In the genomic region with DNA sequence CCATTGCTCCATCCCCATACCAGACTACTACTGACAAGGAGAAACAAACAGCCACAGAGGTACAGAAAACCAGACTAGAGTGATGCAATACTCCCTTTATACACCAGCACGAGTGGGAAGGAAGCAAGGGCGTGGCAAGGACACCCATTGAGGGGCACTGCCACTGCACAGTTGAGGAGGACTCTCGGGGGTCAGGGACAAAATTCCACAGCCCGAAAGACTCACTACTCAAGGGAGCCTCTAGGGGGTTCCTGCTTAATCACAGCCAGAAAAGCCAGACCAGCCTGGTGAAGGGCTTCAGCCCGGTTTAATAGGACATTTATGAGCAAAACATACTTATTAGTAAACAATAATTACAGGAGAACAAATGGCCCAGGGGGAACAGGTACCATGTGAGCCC, we compare ENCODE assay signal across 11 mouse cellular contexts.
DNase-seq lines count a peak whose midpoint lies in the region; ATAC-seq and TF ChIP-seq lines count a peak whose summit lies in the region.
"Had no signal": no experiment of that assay in that cellular context is flagged by ENCODE, and none has a peak within 500 bp of the region (broad histone marks: within the 10 kb centered on the region; RNA-seq: fewer than 3 reads in every experiment).

No protein-coding gene starts in this region.

- no peaks in the 10 kb centered on the region for H3K36me3 ChIP-seq in kidney, embryonic 16.5 days (ENCODE audit: insufficient read depth, low read length)
- H3K36me3 ChIP-seq in C2C12 (ENCODE audit: control insufficient read depth, insufficient read depth): no peaks in the 10 kb centered on the region
- no peaks in the 10 kb centered on the region for H3K36me3 ChIP-seq in limb, embryonic 12.5 days
- H3K36me3 ChIP-seq: heart, embryonic 13.5 days; hindbrain, embryonic 15.5 days; lung, embryonic 15.5 days had no signal

- no peak overlapping the region for H3K27ac ChIP-seq in kidney, embryonic 16.5 days (ENCODE audit: low read length)
- 0 out of 2 replicates have a peak overlapping the region, but pooled peaks have one; percentile 17 for H3K27ac ChIP-seq in limb, embryonic 12.5 days
- H3K27ac ChIP-seq: heart, embryonic 13.5 days; hindbrain, embryonic 15.5 days; lung, embryonic 15.5 days had no signal

- no peak for ATAC-seq in kidney, embryonic 16.5 days (ENCODE audit: low FRiP score, low TSS enrichment)
- peak; percentile 35; the same call in 1 of the 2 replicates for ATAC-seq in limb, embryonic 12.5 days (ENCODE audit: insufficient number of reproducible peaks, insufficient read depth, low FRiP score, low TSS enrichment, low read depth)
- ATAC-seq in CD4-positive, CD25-positive, alpha-beta regulatory T cell, adult 4 months: no peak

- 32% methylated on average over 5 of the region's 5 CpGs for WGBS in kidney, embryonic 16.5 days
- whole genome bisulfite sequencing in limb, embryonic 12.5 days: 8% methylated on average over 5 of the region's 5 CpGs

- H3K9ac ChIP-seq in kidney, embryonic 16.5 days (replicated peaks; ENCODE audit: low read length): no peak overlapping the region
- H3K9ac ChIP-seq in limb, embryonic 12.5 days (replicated peaks): no peak overlapping the region
- H3K9ac ChIP-seq: heart, embryonic 13.5 days; hindbrain, embryonic 15.5 days; lung, embryonic 15.5 days had no signal

- peak; percentile 7 for DNase-seq in kidney, postnatal 14 days
- DNase-seq in 3T3-L1 (ENCODE audit: low read depth, low spot score): peak; percentile 59
- DNase-seq in thymus, adult 18-20 months: no peak
- DNase-seq: cerebellum, postnatal 36 days had no signal

- H3K4me1 ChIP-seq in kidney, embryonic 16.5 days (ENCODE audit: insufficient read depth, low read length): peaks cover 40% of the 10 kb centered on the region
- peaks cover 81% of the 10 kb centered on the region for H3K4me1 ChIP-seq in limb, embryonic 12.5 days (replicated peaks)

- no peak for TF ChIP-seq CTCF in C2C12 (IDR thresholded peaks at IDR 0.05; ENCODE audit: control insufficient read depth, insufficient read depth, insufficient read length)

- H3K4me2 ChIP-seq in kidney, embryonic 16.5 days (replicated peaks; ENCODE audit: low read depth, low read length): no peak overlapping the region
- H3K4me2 ChIP-seq in limb, embryonic 12.5 days: peak overlapping the region; percentile 7; the same call in 1 of the 2 replicates
- H3K4me2 ChIP-seq: heart, embryonic 13.5 days; hindbrain, embryonic 15.5 days; lung, embryonic 15.5 days had no signal

- H3K79me3 ChIP-seq in C2C12 (ENCODE audit: low read depth): no peaks in the 10 kb centered on the region

- H3ac ChIP-seq in C2C12 (ENCODE audit: control insufficient read depth, insufficient read length, low read depth): no peak overlapping the region

- no peak overlapping the region for H3K4me3 ChIP-seq in kidney, embryonic 16.5 days (ENCODE audit: low read length)
- H3K4me3 ChIP-seq in C2C12 (ENCODE audit: insufficient read depth, poor library complexity, severe bottlenecking): no peak overlapping the region
- no peak overlapping the region for H3K4me3 ChIP-seq in limb, embryonic 12.5 days (replicated peaks)
- H3K4me3 ChIP-seq: heart, embryonic 13.5 days; hindbrain, embryonic 15.5 days; lung, embryonic 15.5 days had no signal

- H3K9me3 ChIP-seq in kidney, embryonic 16.5 days (ENCODE audit: low read length): no peaks in the 10 kb centered on the region
- no peaks in the 10 kb centered on the region for H3K9me3 ChIP-seq in limb, embryonic 12.5 days
- H3K9me3 ChIP-seq: heart, embryonic 13.5 days; hindbrain, embryonic 15.5 days; lung, embryonic 15.5 days had no signal

- H3K27me3 ChIP-seq in kidney, embryonic 16.5 days (ENCODE audit: insufficient read depth, low read length): peaks cover 12% of the 10 kb centered on the region; the same call in 1 of the 2 replicates
- H3K27me3 ChIP-seq in C2C12 (ENCODE audit: control insufficient read depth, insufficient read depth, insufficient read length): no peaks in the 10 kb centered on the region
- peaks cover 36% of the 10 kb centered on the region for H3K27me3 ChIP-seq in limb, embryonic 12.5 days

- no peaks in the 10 kb centered on the region for H3K79me2 ChIP-seq in C2C12 (ENCODE audit: control insufficient read depth, insufficient read depth)

TF ChIP-seq in C2C12, 6 proteins besides CTCF, POLR2A, EP300 and RAD21:
- TF ChIP-seq MYOG (IDR thresholded peaks at IDR 0.05; ENCODE audit: control insufficient read depth, extremely low read depth, insufficient read length) (no peak), CEBPB (IDR thresholded peaks at IDR 0.05; ENCODE audit: low read depth) (peak; percentile 57)

Comparison
In these comparisons a context has a peak if more than half of its experiments do, and no peak if none do; other contexts are left out.
1. DNase-seq: peak in kidney, postnatal 14 days (single experiment) and 3T3-L1 (single experiment); none in thymus, adult 18-20 months (0 of 2).